Mouse (Mus musculus) heart, adult 18-20 months (tissue): ENCODE results near the gene Mmab. TPM values are rescaled to one million over a fixed set of nuclear protein-coding genes. Genes with fewer than 3 reads are reported as not detected.

Experiments used
- DNase-seq, 2 experiments: peaks; one replicate each; pipeline ENCODE4 v3.0.0; 2021 to 2022; ENCODE audit warnings: mixed read lengths in 1 of 2
- total RNA-seq, 2 experiments: library from RNA; stranded (reverse); gene quantifications; 2 replicates each; pipeline ENCODE4 v1.2.3; 2021

The Mmab gene
- total RNA-seq, 2 experiments from 2014 or later: 22.3 to 26.3 TPM

GRCm38 (mm10) chr5:114429781-114430180, 14.1 kb downstream of the Mmab start:
- no peak for DNase-seq

GRCm38 (mm10) chr5:114428621-114429020, 15.2 kb downstream of the Mmab start:
- no peak for DNase-seq

- no peak for DNase-seq
Measured at GRCm38 (mm10) chr5:114426732-114427131, 17.1 kb downstream of the Mmab start.

GRCm38 (mm10) chr5:114423961-114424360, 19.9 kb downstream of the Mmab start:
- no peak for DNase-seq

- no peak for DNase-seq
Measured at GRCm38 (mm10) chr5:114422591-114422990, 21.3 kb downstream of the Mmab start.

- DNase-seq: peak; percentile 20 to 35
Measured at GRCm38 (mm10) chr5:114421561-114422298, 22.1 kb downstream of the Mmab start.

- peak in 1 of 2 experiments; percentile 21 for DNase-seq
Measured at GRCm38 (mm10) chr5:114418541-114418940, 25.3 kb downstream of the Mmab start.

GRCm38 (mm10) chr5:114416855-114417254, 27.0 kb downstream of the Mmab start:
- no peak for DNase-seq

- DNase-seq: no peak
Measured at GRCm38 (mm10) chr5:114415606-114416005, 28.3 kb downstream of the Mmab start.

GRCm38 (mm10) chr5:114413067-114413735, 30.7 kb downstream of the Mmab start:
- DNase-seq: peak; percentile 56 to 72

- no peak for DNase-seq
Measured at GRCm38 (mm10) chr5:114412361-114412998, 31.4 kb downstream of the Mmab start.

- no peak for DNase-seq
Measured at GRCm38 (mm10) chr5:114410429-114410828, 33.4 kb downstream of the Mmab start.

GRCm38 (mm10) chr5:114408846-114409245, 35.0 kb downstream of the Mmab start:
- no peak for DNase-seq

- DNase-seq: no peak
Measured at GRCm38 (mm10) chr5:114407810-114408209, 36.0 kb downstream of the Mmab start.

- DNase-seq: no peak
Measured at GRCm38 (mm10) chr5:114407269-114407668, 36.6 kb downstream of the Mmab start.

- DNase-seq: no peak
Measured at GRCm38 (mm10) chr5:114406592-114406991, 37.3 kb downstream of the Mmab start.

- no peak for DNase-seq
Measured at GRCm38 (mm10) chr5:114393169-114393568, 50.7 kb downstream of the Mmab start.

GRCm38 (mm10) chr5:114384448-114384847, 59.4 kb downstream of the Mmab start:
- DNase-seq: no peak

- peak in 1 of 2 experiments; percentile 61 for DNase-seq
Measured at GRCm38 (mm10) chr5:114383184-114383904, 60.5 kb downstream of the Mmab start.
